Mouse (Mus musculus) limb, embryonic 14.5 days (tissue): ENCODE data around the gene Itga5. TPM values are rescaled to one million over a fixed set of nuclear protein-coding genes. Genes with fewer than 3 reads are reported as not detected.

Experiments used
- ATAC-seq: fragments of 200-750 bp; cut with Nextera tagmentation; 2 replicates; pipeline ENCODE4 v1.8.0; 2017; ENCODE audit warnings: low read depth, moderate number of reproducible peaks, moderate TSS enrichment; ENCODE audit not compliant: low FRiP score
- DNase-seq: peaks from one replicate; pipeline ENCODE4 v3.0.0-alpha.2; 2015; ENCODE audit warnings: low spot score
- H3K27ac ChIP-seq: fragments of 300-500 bp; sonication (generic); replicated peaks from 2 replicates; pipeline ENCODE4 v1.5.1; 2014; ENCODE audit warnings: low read depth, mild to moderate bottlenecking, low read length, moderate library complexity, mixed read lengths
- H3K27me3 ChIP-seq: fragments of 300-500 bp; sonication (generic); 2 replicates; pipeline ENCODE4 v1.6.1; 2014; ENCODE audit warnings: low read length, mixed read lengths; ENCODE audit not compliant: control insufficient read depth, insufficient read depth
- H3K36me3 ChIP-seq: fragments of 300-500 bp; sonication (generic); 2 replicates; pipeline ENCODE4 v1.6.1; 2014; ENCODE audit warnings: mild to moderate bottlenecking, low read length, moderate library complexity, mixed read lengths; ENCODE audit not compliant: control insufficient read depth, insufficient read depth
- H3K4me1 ChIP-seq: fragments of 300-500 bp; sonication (generic); 2 replicates; pipeline ENCODE4 v1.6.1; 2014; ENCODE audit warnings: antibody characterized with exemption, low read length, mixed read lengths; ENCODE audit not compliant: control insufficient read depth, insufficient read depth
- H3K4me2 ChIP-seq: fragments of 300-500 bp; sonication (generic); replicated peaks from 2 replicates; pipeline ENCODE4 v1.6.1; 2014; ENCODE audit warnings: low read depth, mild to moderate bottlenecking, low read length, moderate library complexity; ENCODE audit not compliant: severe bottlenecking
- H3K4me3 ChIP-seq: fragments of 300-500 bp; sonication (generic); replicated peaks from 2 replicates; pipeline ENCODE4 v1.5.1; 2014; ENCODE audit warnings: low read length
- H3K9ac ChIP-seq: fragments of 300-500 bp; sonication (generic); 2 replicates; pipeline ENCODE4 v1.6.1; 2014; ENCODE audit warnings: mild to moderate bottlenecking, low read depth, low read length, moderate library complexity; ENCODE audit not compliant: severe bottlenecking
- H3K9me3 ChIP-seq: fragments of 300-500 bp; sonication (generic); 2 replicates; pipeline ENCODE4 v1.6.1; 2016; ENCODE audit warnings: low read length; ENCODE audit not compliant: control insufficient read depth
- POLR2A ChIP-seq: fragments of 200-500 bp; IDR thresholded peaks from 2 replicates; pipeline ENCODE4 v1.8.0; 2012; ENCODE audit warnings: inconsistent platforms, mild to moderate bottlenecking, moderate library complexity, borderline replicate concordance; ENCODE audit not compliant: insufficient read depth, insufficient read length; ENCODE audit errors: extremely low read depth
- WGBS: fragments of 180-500 bp; shearing (Covaris S2); extraction: QIAGEN DNeasy Blood & Tissue Kit; methylation state at CpG from one replicate; pipeline ENCODE4 v1.1.7; 2014; 5-methylcytosine and 5-hydroxymethylcytosine counted together
- polyA plus RNA-seq, 2 experiments: library from polyadenylated mRNA; depleted of rRNA in 1 of 2; stranded (reverse) in 1 of 2; unstranded in 1 of 2; fragments of >200 nt; fragmentation: Nextera tagmentation in 1 of 2; extraction: Ambion mirVana in 1 of 2; gene quantifications; 2 replicates each; pipeline versions ENCODE4 v1.2.1 to v1.2.3; 2012 to 2014

Itga5 gene
- polyA plus RNA-seq, 2 experiments: 63.4 to 71.2 TPM

- ATAC-seq (no peak), DNase-seq (no peak)
- peaks cover 10% of the 10 kb centered on the region for H3K4me1 ChIP-seq
- H3K27me3 ChIP-seq: peaks cover 8% of the 10 kb centered on the region
- peaks cover 15% of the 10 kb centered on the region for H3K36me3 ChIP-seq
- H3K4me2 ChIP-seq: peak within 1 kb of the TSS; percentile 84
- 0% methylated on average over 10 of the region's 26 CpGs for WGBS
- H3K4me3 ChIP-seq: peak within 1 kb of the TSS; percentile 58
- no peak within 1 kb of the TSS for H3K27ac ChIP-seq
- no peak for TF ChIP-seq POLR2A
- peak within 1 kb of the TSS; percentile 49 for H3K9ac ChIP-seq
- H3K9me3 ChIP-seq: no peaks in the 10 kb centered on the region
Observed at GRCm38 (mm10) chr15:103339961-103340337, 26.6 kb downstream of the Itga5 start, which contains the start of gene Zfp385a. Gene Zfp385a, minus strand, starts transcription at chr15:103340093.

GRCm38 (mm10) chr15:103339166-103339960 is 27.2 kb downstream of the Itga5 start:
- Histone ChIP-seq H3K4me3 (peak overlapping the region; percentile 58), H3K4me2 (peak overlapping the region; percentile 84), H3K9me3 (no peaks in the 10 kb centered on the region), H3K9ac (peak overlapping the region; percentile 49), H3K4me1 (peaks cover 11% of the 10 kb centered on the region), H3K27ac (no peak overlapping the region), H3K27me3 (peaks cover 8% of the 10 kb centered on the region), H3K36me3 (peaks cover 9% of the 10 kb centered on the region)
- DNase-seq (no peak), ATAC-seq (no peak)
- TF ChIP-seq POLR2A: no peak
- WGBS: 4% methylated on average over 20 of the region's 31 CpGs

GRCm38 (mm10) chr15:103338829-103339165 is 27.8 kb downstream of the Itga5 start:
- H3K4me1 ChIP-seq: peaks cover 14% of the 10 kb centered on the region
- peak overlapping the region; percentile 84; the same call in 1 of the 2 replicates for H3K4me2 ChIP-seq
- 37% methylated on average over 3 of the region's 4 CpGs for WGBS
- ATAC-seq (no peak), DNase-seq (no peak)
- peaks cover 8% of the 10 kb centered on the region for H3K27me3 ChIP-seq
- peak overlapping the region; percentile 58 for H3K4me3 ChIP-seq
- H3K9ac ChIP-seq: no peak overlapping the region
- TF ChIP-seq POLR2A: no peak
- H3K9me3 ChIP-seq: no peaks in the 10 kb centered on the region
- no peak overlapping the region for H3K27ac ChIP-seq
- peaks cover 3% of the 10 kb centered on the region for H3K36me3 ChIP-seq

- no peak for TF ChIP-seq POLR2A
- no peak overlapping the region for H3K4me2 ChIP-seq
- H3K4me3 ChIP-seq: no peak overlapping the region
- 13% methylated on average over 11 of the region's 11 CpGs for WGBS
- no peak overlapping the region for H3K9ac ChIP-seq
- DNase-seq (no peak), ATAC-seq (no peak)
- H3K27me3 ChIP-seq: peaks cover 8% of the 10 kb centered on the region
- H3K9me3 ChIP-seq: no peaks in the 10 kb centered on the region
- H3K27ac ChIP-seq: no peak overlapping the region
- peaks cover 18% of the 10 kb centered on the region for H3K4me1 ChIP-seq
- no peaks in the 10 kb centered on the region for H3K36me3 ChIP-seq
Observed at GRCm38 (mm10) chr15:103336996-103337667, 29.4 kb downstream of the Itga5 start.

GRCm38 (mm10) chr15:103335488-103336235 is 30.9 kb downstream of the Itga5 start:
- Histone ChIP-seq H3K9ac (no peak overlapping the region), H3K4me1 (peaks cover 18% of the 10 kb centered on the region), H3K27me3 (peaks cover 3% of the 10 kb centered on the region), H3K36me3 (no peaks in the 10 kb centered on the region), H3K9me3 (no peaks in the 10 kb centered on the region), H3K27ac (no peak overlapping the region), H3K4me2 (no peak overlapping the region), H3K4me3 (no peak overlapping the region)
- ATAC-seq (no peak), DNase-seq (no peak)
- no peak for TF ChIP-seq POLR2A
- 25% methylated on average over 7 of the region's 7 CpGs for WGBS
